Mouse (Mus musculus): ENCODE data around the gene Fancc. TPM values are rescaled to one million over a fixed set of nuclear protein-coding genes. Genes with fewer than 3 reads are reported as not detected.

Fancc gene
- polyA plus RNA-seq, 1 experiment from 2014 or later, result 5.2 TPM

DNA sequence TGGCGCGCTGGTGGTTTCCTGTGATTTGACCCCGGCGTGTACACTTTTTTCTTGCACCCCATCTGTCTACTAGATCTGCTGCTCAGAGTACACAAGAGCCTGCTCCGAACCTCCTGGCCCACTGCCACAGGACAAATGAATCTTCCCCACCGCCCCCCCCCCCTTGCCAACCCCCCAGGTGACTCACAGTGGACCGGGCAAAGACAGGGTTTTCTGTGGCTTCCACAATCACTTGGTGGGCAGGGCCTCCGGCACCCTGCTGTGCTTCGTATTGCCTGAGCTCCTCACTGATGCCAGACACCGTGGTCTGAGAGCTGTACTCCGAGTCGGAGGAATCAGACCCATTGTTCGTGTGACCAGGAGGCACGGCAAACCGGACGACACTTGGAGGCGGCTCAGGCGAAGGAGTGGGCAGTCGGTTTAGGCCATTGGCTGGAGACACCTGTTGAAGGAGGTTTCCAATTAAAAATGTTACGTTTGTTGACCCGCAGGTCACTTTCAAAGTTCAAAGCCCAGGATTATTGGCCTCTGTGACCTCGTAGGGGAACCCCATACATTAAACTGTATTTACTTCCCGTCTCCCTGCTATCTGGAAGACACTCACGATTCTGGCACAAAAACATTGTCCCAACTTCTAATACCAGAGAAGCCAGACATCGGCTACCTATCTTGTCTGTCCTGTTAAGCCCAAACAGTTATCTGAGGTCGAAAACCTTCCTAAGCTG, 16.5 kb upstream of the Fancc start:
- H3K27ac ChIP-seq (ENCODE audit: low read depth), result no peak overlapping the region
- no peak for TF ChIP-seq CTCF (IDR thresholded peaks at IDR 0.05; ENCODE audit: low read depth)
- TF ChIP-seq EP300 (IDR thresholded peaks at IDR 0.05; ENCODE audit: low read depth), result no peak
- H3K9me3 ChIP-seq (ENCODE audit: low read length), result no peaks in the 10 kb centered on the region
- no peak overlapping the region for H3K4me2 ChIP-seq (ENCODE audit: low read depth, low read length)
- 84% methylated on average over 26 of the region's 26 CpGs for WGBS (ENCODE audit: insufficient replicate concordance)
- DNase-seq, result no peak
- no peak overlapping the region for H3K4me3 ChIP-seq (ENCODE audit: low read depth, low read length)
- ATAC-seq, result no peak
- H3K4me1 ChIP-seq (ENCODE audit: insufficient read depth), result no peaks in the 10 kb centered on the region
- H3K36me3 ChIP-seq (replicated peaks; ENCODE audit: insufficient read depth, low read length), result peaks cover 62% of the 10 kb centered on the region
- no peak overlapping the region for H3K9ac ChIP-seq (replicated peaks)
- H3K27me3 ChIP-seq (ENCODE audit: insufficient read depth, low read length), result no peaks in the 10 kb centered on the region

DNA sequence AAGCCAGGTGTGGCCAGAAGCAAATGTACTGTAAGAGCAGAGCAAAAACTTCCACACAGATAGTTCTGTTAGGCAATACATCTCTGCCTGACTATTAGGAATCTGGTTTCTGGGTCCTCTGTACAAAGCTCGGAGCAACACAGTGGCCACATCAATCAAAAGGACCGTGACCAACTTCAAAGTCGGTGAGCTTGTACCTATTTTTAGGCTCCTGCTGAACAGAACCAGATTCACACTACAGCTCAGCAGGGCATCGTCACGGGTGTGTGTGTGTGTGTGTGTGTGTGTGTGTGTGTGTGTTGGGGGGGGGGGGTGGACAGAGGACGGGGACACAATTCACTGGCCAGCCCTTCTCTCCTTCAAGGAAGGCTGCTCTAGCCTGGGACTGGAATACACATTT, 15.3 kb upstream of the Fancc start:
- H3K9ac ChIP-seq (replicated peaks), result no peak overlapping the region
- peaks cover 56% of the 10 kb centered on the region for H3K36me3 ChIP-seq (replicated peaks; ENCODE audit: insufficient read depth, low read length)
- no peaks in the 10 kb centered on the region for H3K27me3 ChIP-seq (ENCODE audit: insufficient read depth, low read length)
- no peak for TF ChIP-seq EP300 (IDR thresholded peaks at IDR 0.05; ENCODE audit: low read depth)
- TF ChIP-seq CTCF (IDR thresholded peaks at IDR 0.05; ENCODE audit: low read depth), result no peak
- 74% methylated on average over 6 of the region's 6 CpGs for WGBS (ENCODE audit: insufficient replicate concordance)
- H3K4me3 ChIP-seq (ENCODE audit: low read depth, low read length), result no peak overlapping the region
- no peaks in the 10 kb centered on the region for H3K4me1 ChIP-seq (ENCODE audit: insufficient read depth)
- H3K4me2 ChIP-seq (ENCODE audit: low read depth, low read length), result no peak overlapping the region
- ATAC-seq, result no peak
- H3K9me3 ChIP-seq (ENCODE audit: low read length), result no peaks in the 10 kb centered on the region
- no peak for DNase-seq
- no peak overlapping the region for H3K27ac ChIP-seq (ENCODE audit: low read depth)

DNA sequence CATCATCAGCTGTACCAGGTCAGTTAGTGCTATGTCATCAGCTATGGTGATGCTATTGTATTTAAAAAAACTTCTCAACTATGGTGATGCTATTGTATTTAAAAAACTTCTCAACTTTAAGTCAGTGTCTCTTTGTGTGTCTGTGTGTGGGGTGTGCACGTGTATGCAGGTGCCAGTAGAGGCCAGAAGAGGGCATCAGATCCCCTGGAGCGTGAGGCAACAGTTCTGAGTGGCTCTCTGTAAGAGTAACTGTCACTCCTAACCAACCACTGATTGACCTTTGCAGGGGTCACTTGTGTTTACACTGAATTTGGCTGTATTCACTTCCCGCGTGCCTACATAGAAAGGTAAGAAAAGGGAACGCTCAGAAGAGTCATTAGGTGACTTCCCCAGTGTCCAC, 10.7 kb upstream of the Fancc start:
- no peaks in the 10 kb centered on the region for H3K27me3 ChIP-seq (ENCODE audit: insufficient read depth, low read length)
- TF ChIP-seq CTCF (IDR thresholded peaks at IDR 0.05; ENCODE audit: low read depth), result 0 out of 2 replicates have a peak, but pooled peaks have one; percentile 7
- TF ChIP-seq EP300 (IDR thresholded peaks at IDR 0.05; ENCODE audit: low read depth), result no peak
- no peaks in the 10 kb centered on the region for H3K9me3 ChIP-seq (ENCODE audit: low read length)
- no peak overlapping the region for H3K27ac ChIP-seq (ENCODE audit: low read depth)
- H3K4me3 ChIP-seq (ENCODE audit: low read depth, low read length), result no peak overlapping the region
- H3K4me1 ChIP-seq (ENCODE audit: insufficient read depth), result no peaks in the 10 kb centered on the region
- ATAC-seq, result no peak
- no peak overlapping the region for H3K9ac ChIP-seq (replicated peaks)
- H3K4me2 ChIP-seq (ENCODE audit: low read depth, low read length), result no peak overlapping the region
- H3K36me3 ChIP-seq (replicated peaks; ENCODE audit: insufficient read depth, low read length), result peaks cover 30% of the 10 kb centered on the region
- 78% methylated on average over 5 of the region's 5 CpGs for WGBS (ENCODE audit: insufficient replicate concordance)
- no peak for DNase-seq

DNA sequence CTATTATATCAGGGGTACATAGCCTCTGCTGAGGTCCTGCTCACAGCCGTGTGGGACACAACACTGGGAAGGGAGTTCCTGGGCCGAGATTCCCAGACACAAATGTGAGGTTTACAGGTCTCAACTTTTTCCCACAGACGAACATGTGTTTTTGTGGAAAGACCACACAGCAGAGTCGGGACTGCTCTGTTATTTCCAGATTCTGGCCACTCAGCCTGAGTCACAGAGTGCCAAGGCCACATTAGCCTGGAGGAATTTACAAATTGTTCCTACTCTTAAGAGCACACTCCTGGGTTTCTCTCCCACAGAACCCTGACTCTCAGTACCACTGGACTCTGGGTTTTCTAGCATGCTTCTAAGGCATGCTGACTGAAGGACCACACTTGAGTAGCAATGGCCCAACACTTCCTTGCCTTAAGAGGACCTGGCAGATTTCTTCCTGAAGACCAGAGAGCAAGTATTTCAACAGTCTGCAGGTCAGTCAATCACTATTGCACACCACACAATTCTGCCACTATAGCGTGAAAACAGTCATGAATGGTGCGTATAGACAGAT, 10.0 kb upstream of the Fancc start:
- no peak overlapping the region for H3K4me3 ChIP-seq (ENCODE audit: low read depth, low read length)
- DNase-seq (no peak), ATAC-seq (no peak)
- H3K27ac ChIP-seq (ENCODE audit: low read depth), result no peak overlapping the region
- TF ChIP-seq EP300 (IDR thresholded peaks at IDR 0.05; ENCODE audit: low read depth) (no peak), CTCF (IDR thresholded peaks at IDR 0.05; ENCODE audit: low read depth) (no peak)
- no peaks in the 10 kb centered on the region for H3K27me3 ChIP-seq (ENCODE audit: insufficient read depth, low read length)
- H3K4me2 ChIP-seq (ENCODE audit: low read depth, low read length), result no peak overlapping the region
- no peak overlapping the region for H3K9ac ChIP-seq (replicated peaks)
- H3K36me3 ChIP-seq (replicated peaks; ENCODE audit: insufficient read depth, low read length), result peaks cover 26% of the 10 kb centered on the region
- H3K9me3 ChIP-seq (ENCODE audit: low read length), result no peaks in the 10 kb centered on the region
- WGBS (ENCODE audit: insufficient replicate concordance), result 81% methylated on average over 6 of the region's 6 CpGs
- H3K4me1 ChIP-seq (ENCODE audit: insufficient read depth), result no peaks in the 10 kb centered on the region

DNA sequence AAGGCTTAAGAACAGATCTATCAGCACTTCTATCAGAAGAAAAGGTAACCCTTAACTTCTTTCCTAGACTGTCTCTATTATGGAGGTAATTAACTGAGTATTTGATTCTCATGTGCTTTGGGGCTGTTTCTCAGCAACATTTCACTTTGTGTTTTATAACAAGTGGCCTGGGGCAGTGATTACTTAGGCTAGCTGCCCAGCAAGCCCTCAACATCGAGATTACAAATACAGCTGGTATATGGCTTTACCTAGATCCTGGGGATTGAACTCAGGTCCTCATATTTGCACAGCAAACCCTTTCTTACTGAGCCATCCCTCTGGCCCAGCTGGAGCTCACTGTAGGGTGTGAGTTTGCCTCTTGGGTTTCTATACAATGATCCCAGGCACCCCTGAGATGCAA, 9.3 kb upstream of the Fancc start:
- Histone ChIP-seq H3K27me3 (ENCODE audit: insufficient read depth, low read length) (no peaks in the 10 kb centered on the region), H3K9me3 (ENCODE audit: low read length) (no peaks in the 10 kb centered on the region), H3K27ac (ENCODE audit: low read depth) (no peak overlapping the region), H3K4me2 (ENCODE audit: low read depth, low read length) (no peak overlapping the region), H3K36me3 (replicated peaks; ENCODE audit: insufficient read depth, low read length) (peaks cover 19% of the 10 kb centered on the region), H3K9ac (replicated peaks) (no peak overlapping the region), H3K4me3 (ENCODE audit: low read depth, low read length) (no peak overlapping the region), H3K4me1 (ENCODE audit: insufficient read depth) (no peaks in the 10 kb centered on the region)
- 45% methylated on average over 1 of the region's 1 CpGs for WGBS (ENCODE audit: insufficient replicate concordance)
- TF ChIP-seq CTCF (IDR thresholded peaks at IDR 0.05; ENCODE audit: low read depth), result no peak
- TF ChIP-seq EP300 (IDR thresholded peaks at IDR 0.05; ENCODE audit: low read depth), result no peak
- DNase-seq, result no peak
- ATAC-seq, result no peak

DNA sequence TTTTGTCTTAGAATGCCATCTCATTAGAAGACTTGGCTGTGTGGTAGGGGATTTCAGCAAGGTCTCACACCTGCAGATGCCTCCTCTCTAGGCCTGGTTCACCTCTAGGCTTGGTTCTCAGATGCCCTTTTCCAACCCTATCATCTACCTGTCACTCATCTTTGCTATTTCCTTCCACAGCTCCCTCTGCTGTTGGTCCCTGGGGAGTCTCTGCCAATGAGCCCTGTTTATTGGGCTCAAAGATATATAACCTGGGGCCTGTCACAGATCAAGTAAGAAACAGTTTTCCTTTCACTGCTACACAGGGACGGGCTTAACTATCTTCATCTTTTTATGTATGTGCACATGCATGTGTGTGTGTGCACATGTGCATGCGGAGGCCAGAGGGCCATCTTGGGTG, 5.3 kb upstream of the Fancc start:
- WGBS (ENCODE audit: insufficient replicate concordance), result 88% methylated on average over 2 of the region's 2 CpGs
- H3K27me3 ChIP-seq (ENCODE audit: insufficient read depth, low read length), result no peaks in the 10 kb centered on the region
- no peak overlapping the region for H3K27ac ChIP-seq (ENCODE audit: low read depth)
- no peak overlapping the region for H3K4me3 ChIP-seq (ENCODE audit: low read depth, low read length)
- ATAC-seq (no peak), DNase-seq (no peak)
- no peaks in the 10 kb centered on the region for H3K36me3 ChIP-seq (replicated peaks; ENCODE audit: insufficient read depth, low read length)
- H3K4me2 ChIP-seq (ENCODE audit: low read depth, low read length), result no peak overlapping the region
- no peak overlapping the region for H3K9ac ChIP-seq (replicated peaks)
- no peaks in the 10 kb centered on the region for H3K9me3 ChIP-seq (ENCODE audit: low read length)
- TF ChIP-seq EP300 (IDR thresholded peaks at IDR 0.05; ENCODE audit: low read depth), result no peak
- TF ChIP-seq CTCF (IDR thresholded peaks at IDR 0.05; ENCODE audit: low read depth), result no peak
- no peaks in the 10 kb centered on the region for H3K4me1 ChIP-seq (ENCODE audit: insufficient read depth)
